Mouse (Mus musculus): Measurements from ENCODE around the gene Olfr1412.

DNA sequence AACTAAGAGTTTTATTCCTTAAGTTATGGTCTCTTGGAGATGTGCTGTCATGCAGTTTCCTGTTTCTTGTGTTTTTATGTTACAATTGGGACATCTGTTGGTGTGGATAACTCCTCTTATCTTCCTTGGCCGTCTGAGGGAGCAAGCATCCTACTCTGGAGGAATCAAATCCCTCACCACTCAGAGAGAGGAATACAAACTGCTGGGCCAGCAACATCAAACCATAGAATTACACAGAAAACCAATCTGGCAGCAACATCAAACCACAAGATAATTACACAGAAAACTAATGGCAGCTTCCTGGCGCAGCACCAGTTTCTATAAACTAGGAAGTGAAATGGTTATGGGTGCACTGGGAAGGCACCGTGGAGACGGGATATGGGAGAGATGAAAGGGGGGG, 42.6 kb downstream of the Olfr1412 start:
- TF ChIP-seq CTCF (IDR thresholded peaks at IDR 0.05; ENCODE audit: low read depth) (no peak), EP300 (IDR thresholded peaks at IDR 0.05; ENCODE audit: low read depth) (no peak)

All from heart, postnatal 0 days (tissue).